Mouse (Mus musculus) neural tube, embryonic 11.5 days (tissue): Measurements from ENCODE around the gene Snrpd2. TPM values are rescaled to one million over a fixed set of nuclear protein-coding genes. Genes with fewer than 3 reads are reported as not detected.
"Not testable (repeated sequence)": the region's sequence is repeated elsewhere in the genome, so short reads cannot be mapped to it uniquely, and the experiment has no call there.

Source experiments
- ATAC-seq: fragments of 200-750 bp; cut with Nextera tagmentation; 2 replicates; pipeline ENCODE4 v1.8.0; 2017; ENCODE audit warnings: moderate number of reproducible peaks, mild to moderate bottlenecking, moderate TSS enrichment, moderate library complexity; ENCODE audit not compliant: insufficient read depth, low FRiP score, low TSS enrichment
- DNase-seq: peaks from one replicate; pipeline ENCODE4 v3.0.0-alpha.2; 2015; ENCODE audit warnings: low spot score
- H3K27ac ChIP-seq: fragments of 300-500 bp; sonication (generic); 2 replicates; pipeline ENCODE4 v1.5.1; 2014; ENCODE audit warnings: low read depth, mild to moderate bottlenecking, low read length
- H3K27me3 ChIP-seq: fragments of 300-500 bp; sonication (generic); 2 replicates; pipeline ENCODE4 v1.6.1; 2014; ENCODE audit warnings: mild to moderate bottlenecking, low read length, mixed read lengths; ENCODE audit not compliant: control insufficient read depth, insufficient read depth
- H3K36me3 ChIP-seq: fragments of 300-500 bp; sonication (generic); 2 replicates; pipeline ENCODE4 v1.6.1; 2014; ENCODE audit warnings: mild to moderate bottlenecking, low read length, moderate library complexity, mixed read lengths; ENCODE audit not compliant: control insufficient read depth, insufficient read depth
- H3K4me1 ChIP-seq: fragments of 300-500 bp; sonication (generic); 2 replicates; pipeline ENCODE4 v1.6.1; 2014; ENCODE audit warnings: low read length, mixed read lengths; ENCODE audit not compliant: control insufficient read depth, insufficient read depth
- H3K4me2 ChIP-seq: fragments of 300-500 bp; sonication (generic); 2 replicates; pipeline ENCODE4 v1.6.1; 2014; ENCODE audit warnings: low read depth, mild to moderate bottlenecking, moderate library complexity
- H3K4me3 ChIP-seq: fragments of 300-500 bp; sonication (generic); 2 replicates; pipeline ENCODE4 v1.5.1; 2014; ENCODE audit warnings: low read depth, low read length
- H3K9ac ChIP-seq: fragments of 300-500 bp; sonication (generic); 2 replicates; pipeline ENCODE4 v1.6.1; 2014; ENCODE audit warnings: mild to moderate bottlenecking, low read length
- H3K9me3 ChIP-seq: fragments of 300-500 bp; sonication (generic); 2 replicates; pipeline ENCODE4 v1.6.1; 2016; ENCODE audit warnings: low read length; ENCODE audit not compliant: control insufficient read depth
- WGBS: fragments of 180-500 bp; shearing (Covaris S2); extraction: QIAGEN DNeasy Blood & Tissue Kit; methylation state at CpG from one replicate; pipeline ENCODE4 v1.1.7; 2014; 5-methylcytosine and 5-hydroxymethylcytosine counted together
- polyA plus RNA-seq: library from polyadenylated mRNA; unstranded; fragments of >200 nt; fragmentation: Nextera tagmentation; extraction: Ambion mirVana; gene quantifications from 2 replicates; pipeline ENCODE4 v1.2.1, GENCODE M21; 2014

Snrpd2 gene
- polyA plus RNA-seq, 1 experiment from 2014 or later, result 148 TPM

- no peak for DNase-seq
- Histone ChIP-seq H3K27me3 (no peaks in the 10 kb centered on the region), H3K36me3 (peaks cover 12% of the 10 kb centered on the region), H3K4me3 (no peak overlapping the region), H3K4me2 (no peak overlapping the region), H3K9me3 (no peaks in the 10 kb centered on the region), H3K4me1 (0 out of 2 replicates have a peak, but pooled peaks cover 3% of the 10 kb centered on the region), H3K9ac (no peak overlapping the region), H3K27ac (no peak overlapping the region)
- 95% methylated on average over 38 of the region's 38 CpGs for WGBS
- ATAC-seq, result no peak
These were observed 12.7 kb upstream of the Snrpd2 start for GRCm38 (mm10) chr7:19136673-19137334.

GRCm38 (mm10) chr7:19137380-19137779 is 12.1 kb upstream of the Snrpd2 start:
- peak; percentile 44 for DNase-seq
- H3K9me3 ChIP-seq, result no peaks in the 10 kb centered on the region
- WGBS, result 65% methylated on average over 5 of the region's 5 CpGs
- H3K27me3 ChIP-seq, result no peaks in the 10 kb centered on the region
- ATAC-seq, result no peak
- no peak overlapping the region for H3K4me3 ChIP-seq
- peaks cover 12% of the 10 kb centered on the region for H3K36me3 ChIP-seq
- no peak overlapping the region for H3K27ac ChIP-seq
- H3K4me2 ChIP-seq, result no peak overlapping the region
- no peak overlapping the region for H3K9ac ChIP-seq
- no peaks in the 10 kb centered on the region for H3K4me1 ChIP-seq

GRCm38 (mm10) chr7:19146793-19147192 is 2.7 kb upstream of the Snrpd2 start:
- Histone ChIP-seq H3K4me2 (no peak overlapping the region), H3K9ac (no peak overlapping the region), H3K27me3 (no peaks in the 10 kb centered on the region), H3K27ac (no peak overlapping the region), H3K4me3 (no peak overlapping the region), H3K9me3 (no peaks in the 10 kb centered on the region), H3K36me3 (no peaks in the 10 kb centered on the region; the same call in 1 of the 2 replicates), H3K4me1 (peaks cover 15% of the 10 kb centered on the region)
- WGBS, result 89% methylated on average over 10 of the region's 10 CpGs
- ATAC-seq (no peak), DNase-seq (no peak)

GRCm38 (mm10) chr7:19147497-19148045 is 2.0 kb upstream of the Snrpd2 start:
- Histone ChIP-seq H3K9ac (no peak overlapping the region), H3K27ac (no peak overlapping the region), H3K27me3 (no peaks in the 10 kb centered on the region), H3K4me3 (no peak overlapping the region), H3K36me3 (no peaks in the 10 kb centered on the region; the same call in 1 of the 2 replicates), H3K4me1 (peaks cover 15% of the 10 kb centered on the region), H3K9me3 (no peaks in the 10 kb centered on the region), H3K4me2 (no peak overlapping the region; the same call in 1 of the 2 replicates)
- ATAC-seq (no peak), DNase-seq (no peak)
- WGBS, result 53% methylated on average over 6 of the region's 6 CpGs

GRCm38 (mm10) chr7:19148180-19148874 is 1.2 kb upstream of the Snrpd2 start:
- Histone ChIP-seq H3K4me1 (peaks cover 15% of the 10 kb centered on the region), H3K27ac (0 out of 2 replicates have a peak overlapping the region, but pooled peaks have one; percentile 3), H3K4me2 (peak overlapping the region; percentile 90), H3K4me3 (peak overlapping the region; percentile 57), H3K9ac (peak overlapping the region; percentile 39), H3K36me3 (peaks cover 5% of the 10 kb centered on the region; the same call in 1 of the 2 replicates), H3K27me3 (no peaks in the 10 kb centered on the region), H3K9me3 (no peaks in the 10 kb centered on the region)
- ATAC-seq (no peak), DNase-seq (no peak)
- WGBS, result 13% methylated on average over 20 of the region's 20 CpGs

- H3K4me2 ChIP-seq, result peak within 1 kb of the TSS; percentile 90
- peak; percentile 97 for ATAC-seq
- WGBS, result 0% methylated on average over 43 of the region's 43 CpGs
- no peaks in the 10 kb centered on the region for H3K27me3 ChIP-seq
- DNase-seq, result peak; percentile 98
- H3K4me3 ChIP-seq, result peak within 1 kb of the TSS; percentile 57
- H3K4me1 ChIP-seq, result peaks cover 15% of the 10 kb centered on the region
- peak within 1 kb of the TSS; percentile 9; the same call in 1 of the 2 replicates for H3K27ac ChIP-seq
- H3K9ac ChIP-seq, result peak within 1 kb of the TSS; percentile 49
- H3K36me3 ChIP-seq, result peaks cover 10% of the 10 kb centered on the region
- no peaks in the 10 kb centered on the region for H3K9me3 ChIP-seq
These were observed 514 bp upstream of the Snrpd2 start, which contains the start of gene Qpctl for GRCm38 (mm10) chr7:19148875-19149541. TSS of gene Qpctl (minus strand) at chr7:19149291.

- H3K9ac ChIP-seq, H3K27me3 ChIP-seq, ATAC-seq, H3K27ac ChIP-seq, DNase-seq, H3K9me3 ChIP-seq, H3K4me3 ChIP-seq: not testable (repeated sequence)
- WGBS, result 94% methylated on average over 10 of the region's 10 CpGs
- H3K36me3 ChIP-seq, result peaks cover 14% of the 10 kb centered on the region
- peak overlapping the region; percentile 61; the same call in 1 of the 2 replicates for H3K4me2 ChIP-seq
- H3K4me1 ChIP-seq, result peaks cover 15% of the 10 kb centered on the region
These were observed 1.6 kb downstream of the Snrpd2 start for GRCm38 (mm10) chr7:19151121-19151520.

GRCm38 (mm10) chr7:19154796-19155195 is 5.3 kb downstream of the Snrpd2 start:
- no peak overlapping the region for H3K27ac ChIP-seq
- no peak for ATAC-seq
- H3K4me1 ChIP-seq, result peaks cover 7% of the 10 kb centered on the region
- no peak for DNase-seq
- peaks cover 8% of the 10 kb centered on the region for H3K27me3 ChIP-seq
- no peak overlapping the region for H3K4me3 ChIP-seq
- 85% methylated on average over 8 of the region's 8 CpGs for WGBS
- peaks cover 14% of the 10 kb centered on the region for H3K36me3 ChIP-seq
- no peaks in the 10 kb centered on the region for H3K9me3 ChIP-seq
- no peak overlapping the region for H3K4me2 ChIP-seq
- no peak overlapping the region for H3K9ac ChIP-seq
